Mouse (Mus musculus) hindbrain, embryonic 11.5 days (tissue): ENCODE measurements around the gene 1600002K03Rik. TPM values are rescaled to one million over a fixed set of nuclear protein-coding genes. Genes with fewer than 3 reads are reported as not detected.

Experiments
- ATAC-seq: fragments of 200-750 bp; cut with Nextera tagmentation; 2 replicates; pipeline ENCODE4 v1.8.0; 2017; ENCODE audit warnings: mild to moderate bottlenecking, moderate TSS enrichment, moderate library complexity; ENCODE audit not compliant: low FRiP score
- DNase-seq: peaks from one replicate; pipeline ENCODE4 v3.0.0-alpha.2; 2015; ENCODE audit warnings: low spot score
- H3K27ac ChIP-seq: fragments of 300-500 bp; sonication (generic); 2 replicates; pipeline ENCODE4 v1.5.1; 2014; ENCODE audit warnings: mild to moderate bottlenecking, low read depth, low read length
- H3K27me3 ChIP-seq: fragments of 300-500 bp; sonication (generic); 2 replicates; pipeline ENCODE4 v1.6.1; 2014; ENCODE audit warnings: mild to moderate bottlenecking, low read length, moderate library complexity, mixed read lengths; ENCODE audit not compliant: control insufficient read depth, insufficient read depth
- H3K36me3 ChIP-seq: fragments of 300-500 bp; sonication (generic); 2 replicates; pipeline ENCODE4 v1.6.1; 2014; ENCODE audit warnings: mild to moderate bottlenecking, low read length, moderate library complexity, mixed read lengths; ENCODE audit not compliant: control insufficient read depth, insufficient read depth
- H3K4me1 ChIP-seq: fragments of 300-500 bp; sonication (generic); replicated peaks from 2 replicates; pipeline ENCODE4 v1.6.1; 2014; ENCODE audit warnings: low read length, mixed read lengths; ENCODE audit not compliant: control insufficient read depth, insufficient read depth
- H3K4me2 ChIP-seq: fragments of 300-500 bp; sonication (generic); replicated peaks from 2 replicates; pipeline ENCODE4 v1.6.1; 2014; ENCODE audit warnings: mild to moderate bottlenecking, low read depth, low read length
- H3K4me3 ChIP-seq: fragments of 300-500 bp; sonication (generic); 2 replicates; pipeline ENCODE4 v1.5.1; 2014; ENCODE audit warnings: low read depth, low read length
- H3K9ac ChIP-seq: fragments of 300-500 bp; sonication (generic); 2 replicates; pipeline ENCODE4 v1.6.1; 2014; ENCODE audit warnings: low read depth, low read length
- H3K9me3 ChIP-seq: fragments of 300-500 bp; sonication (generic); 2 replicates; pipeline ENCODE4 v1.6.1; 2016; ENCODE audit warnings: low read length; ENCODE audit not compliant: control insufficient read depth
- WGBS: fragments of 180-500 bp; shearing (Covaris S2); extraction: QIAGEN DNeasy Blood & Tissue Kit; methylation state at CpG from one replicate; pipeline ENCODE4 v1.1.7; 2014; 5-methylcytosine and 5-hydroxymethylcytosine counted together
- polyA plus RNA-seq: library from polyadenylated mRNA; unstranded; fragments of >200 nt; fragmentation: Nextera tagmentation; extraction: Ambion mirVana; gene quantifications from 2 replicates; pipeline ENCODE4 v1.2.1, GENCODE M21; 2014

The 1600002K03Rik gene
- polyA plus RNA-seq, 1 experiment from 2014 or later = 7.6 TPM

GRCm38 (mm10) chr10:80179068-80180051 lies 6.6 kb downstream of the 1600002K03Rik start, which contains the start of gene Efna2:
Gene Efna2 (plus strand): TSS chr10:80179482.
- peaks cover 14% of the 10 kb centered on the region for H3K4me1 ChIP-seq
- DNase-seq (peak; percentile 84), ATAC-seq (peak; percentile 80)
- H3K4me2 ChIP-seq = peak within 1 kb of the TSS; percentile 90
- no peaks in the 10 kb centered on the region for H3K27me3 ChIP-seq
- peak within 1 kb of the TSS; percentile 84 for H3K27ac ChIP-seq
- H3K4me3 ChIP-seq = peak within 1 kb of the TSS; percentile 93
- H3K36me3 ChIP-seq = no peaks in the 10 kb centered on the region
- 2% methylated on average over 54 of the region's 106 CpGs for WGBS
- no peaks in the 10 kb centered on the region for H3K9me3 ChIP-seq
- peak within 1 kb of the TSS; percentile 99 for H3K9ac ChIP-seq

DNA sequence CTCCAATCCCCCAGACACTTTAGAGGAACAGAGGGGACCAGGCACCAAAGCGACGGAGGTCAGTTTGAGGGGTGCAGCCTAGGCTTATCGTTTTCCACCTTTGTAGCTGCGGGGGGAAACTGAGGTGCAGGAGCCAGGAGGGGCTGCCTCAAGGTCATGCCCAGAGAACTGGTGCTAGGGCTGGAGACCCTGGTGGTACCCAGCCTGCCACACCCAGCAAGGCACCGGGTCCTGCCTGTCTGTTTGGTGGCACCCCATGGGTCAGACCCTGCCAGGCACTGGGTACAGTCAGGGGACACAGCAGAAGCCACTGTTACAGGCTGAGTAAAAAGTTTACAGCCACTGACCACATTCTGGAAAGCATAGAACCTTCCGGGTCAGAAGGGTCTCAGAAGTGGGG lies 7.5 kb downstream of the 1600002K03Rik start:
- 51% methylated on average over 6 of the region's 6 CpGs for WGBS
- Histone ChIP-seq H3K9me3 (no peaks in the 10 kb centered on the region), H3K27ac (no peak overlapping the region), H3K27me3 (0 out of 2 replicates have a peak, but pooled peaks cover 2% of the 10 kb centered on the region), H3K4me1 (peaks cover 14% of the 10 kb centered on the region), H3K4me2 (peak overlapping the region; percentile 90), H3K9ac (peak overlapping the region; percentile 99), H3K36me3 (no peaks in the 10 kb centered on the region), H3K4me3 (peak overlapping the region; percentile 93)
- no peak for ATAC-seq
- DNase-seq = no peak

DNA sequence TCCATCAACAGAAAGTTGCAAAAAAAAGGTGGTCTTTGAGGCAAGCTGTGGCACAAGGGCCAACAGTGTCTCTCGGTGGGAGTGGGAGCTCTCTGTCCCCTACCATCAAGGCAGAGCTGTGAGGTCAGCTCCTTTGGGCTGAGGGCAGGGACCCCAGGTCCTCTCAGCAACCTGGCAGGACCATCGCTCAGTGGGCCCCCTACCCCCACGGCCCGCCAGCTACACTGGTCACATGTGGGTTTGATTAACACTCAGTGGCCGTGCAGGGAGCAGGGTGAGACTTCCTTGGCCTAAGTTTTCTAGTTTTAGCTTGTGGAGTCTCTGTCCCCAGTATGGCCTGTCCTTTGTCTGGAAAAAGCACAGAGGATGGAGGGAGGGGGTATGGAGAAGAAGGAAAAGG lies 8.1 kb downstream of the 1600002K03Rik start:
- Histone ChIP-seq H3K9me3 (no peaks in the 10 kb centered on the region), H3K4me3 (peak overlapping the region; percentile 93), H3K4me1 (peaks cover 14% of the 10 kb centered on the region), H3K36me3 (no peaks in the 10 kb centered on the region), H3K27ac (no peak overlapping the region), H3K4me2 (peak overlapping the region; percentile 90), H3K27me3 (0 out of 2 replicates have a peak, but pooled peaks cover 2% of the 10 kb centered on the region), H3K9ac (peak overlapping the region; percentile 99)
- WGBS = 50% methylated on average over 5 of the region's 5 CpGs
- DNase-seq = no peak
- no peak for ATAC-seq

DNA sequence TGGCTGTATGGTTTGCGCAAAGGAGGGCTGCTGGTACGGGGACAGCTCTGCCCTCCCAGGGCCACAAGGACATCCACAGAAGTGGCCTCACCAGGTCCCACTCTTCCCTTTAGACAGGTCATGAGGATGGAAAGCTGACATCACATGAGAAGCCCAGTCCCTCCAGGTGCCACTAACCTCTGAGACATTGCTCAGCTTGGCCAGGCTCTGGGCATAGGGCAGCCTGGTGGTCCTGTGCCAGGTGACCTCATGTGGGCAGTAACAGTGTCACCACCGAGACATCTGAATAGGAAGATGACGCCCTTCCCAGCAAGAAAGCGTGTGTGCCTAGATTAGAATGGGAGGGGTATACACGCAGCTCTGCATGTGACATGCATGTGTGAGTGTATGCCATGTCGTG lies 9.8 kb downstream of the 1600002K03Rik start:
- DNase-seq (no peak), ATAC-seq (no peak)
- no peak overlapping the region; the same call in 1 of the 2 replicates for H3K4me2 ChIP-seq
- 93% methylated on average over 7 of the region's 7 CpGs for WGBS
- no peaks in the 10 kb centered on the region for H3K9me3 ChIP-seq
- H3K9ac ChIP-seq = no peak overlapping the region
- no peak overlapping the region for H3K27ac ChIP-seq
- 0 out of 2 replicates have a peak, but pooled peaks cover 2% of the 10 kb centered on the region for H3K27me3 ChIP-seq
- H3K36me3 ChIP-seq = 0 out of 2 replicates have a peak, but pooled peaks cover 2% of the 10 kb centered on the region
- peaks cover 14% of the 10 kb centered on the region for H3K4me1 ChIP-seq
- no peak overlapping the region for H3K4me3 ChIP-seq

DNA sequence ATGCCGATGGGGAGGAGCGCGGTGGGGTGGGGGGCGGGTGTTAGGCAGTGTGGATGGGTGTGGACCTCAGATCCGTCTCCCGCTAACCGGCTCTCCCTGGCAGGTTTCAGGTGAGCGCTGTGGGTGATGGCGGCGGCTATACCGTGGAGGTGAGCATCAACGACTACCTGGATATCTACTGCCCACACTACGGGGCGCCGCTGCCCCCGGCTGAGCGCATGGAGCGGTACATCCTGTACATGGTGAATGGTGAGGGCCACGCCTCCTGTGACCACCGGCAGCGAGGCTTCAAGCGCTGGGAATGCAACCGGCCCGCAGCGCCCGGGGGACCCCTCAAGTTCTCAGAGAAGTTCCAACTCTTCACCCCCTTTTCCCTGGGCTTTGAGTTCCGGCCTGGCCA lies 13.9 kb downstream of the 1600002K03Rik start:
- Histone ChIP-seq H3K9ac (no peak overlapping the region), H3K4me2 (no peak overlapping the region), H3K4me3 (no peak overlapping the region), H3K36me3 (0 out of 2 replicates have a peak, but pooled peaks cover 4% of the 10 kb centered on the region), H3K27ac (no peak overlapping the region), H3K4me1 (peaks cover 10% of the 10 kb centered on the region), H3K27me3 (0 out of 2 replicates have a peak, but pooled peaks cover 2% of the 10 kb centered on the region), H3K9me3 (no peaks in the 10 kb centered on the region)
- DNase-seq (no peak), ATAC-seq (no peak)
- WGBS = 32% methylated on average over 27 of the region's 27 CpGs

DNA sequence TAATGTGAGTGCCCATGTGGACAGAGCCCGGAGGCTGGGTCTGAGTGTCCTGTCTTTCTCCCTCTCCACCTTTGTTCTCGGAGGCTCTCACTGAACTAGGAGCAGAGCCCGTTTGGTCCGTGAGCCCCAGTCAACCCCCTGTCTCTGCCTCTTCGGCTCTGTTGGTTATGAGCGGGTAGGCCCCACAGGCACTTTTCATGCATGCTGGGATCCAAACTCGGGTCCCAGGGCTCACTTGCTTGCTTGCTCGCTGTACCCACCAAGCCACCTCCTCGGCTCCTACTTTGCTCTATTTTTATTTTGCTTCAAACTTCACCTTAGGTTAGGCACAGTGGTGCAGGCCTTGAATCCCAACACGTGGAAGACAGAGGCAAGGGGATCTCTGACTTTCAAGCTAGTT lies 15.0 kb downstream of the 1600002K03Rik start:
- Histone ChIP-seq H3K9me3 (no peaks in the 10 kb centered on the region), H3K27ac (no peak overlapping the region), H3K9ac (no peak overlapping the region), H3K4me3 (no peak overlapping the region), H3K27me3 (peaks cover 4% of the 10 kb centered on the region; the same call in 1 of the 2 replicates), H3K4me2 (no peak overlapping the region), H3K36me3 (0 out of 2 replicates have a peak, but pooled peaks cover 4% of the 10 kb centered on the region), H3K4me1 (peaks cover 10% of the 10 kb centered on the region)
- ATAC-seq (no peak), DNase-seq (no peak)
- WGBS = 90% methylated on average over 10 of the region's 10 CpGs

DNA sequence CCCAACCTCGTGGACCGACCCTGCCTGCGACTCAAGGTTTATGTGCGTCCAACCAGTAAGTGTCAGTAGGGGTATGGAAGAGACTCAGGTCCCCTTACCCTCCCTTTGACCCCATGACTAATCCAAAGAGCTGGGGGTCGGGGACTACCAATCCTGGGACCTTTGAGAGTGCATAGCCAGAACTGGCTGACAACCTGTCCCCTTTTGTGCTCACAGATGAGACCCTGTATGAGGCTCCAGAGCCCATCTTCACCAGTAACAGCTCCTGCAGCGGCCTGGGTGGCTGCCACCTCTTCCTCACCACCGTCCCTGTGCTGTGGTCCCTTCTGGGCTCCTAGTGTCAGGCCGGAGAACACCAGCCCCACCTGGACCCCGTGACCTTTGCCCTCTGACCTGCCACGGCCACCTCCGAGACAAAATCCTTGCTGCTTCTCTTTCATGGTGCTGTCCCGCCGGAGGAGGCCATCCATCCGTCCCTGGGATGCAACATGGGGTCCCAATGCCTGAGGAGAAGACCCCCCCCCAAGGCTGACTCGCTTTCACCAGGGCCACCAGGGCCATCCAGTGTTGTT lies 15.8 kb downstream of the 1600002K03Rik start:
- Histone ChIP-seq H3K9ac (no peak overlapping the region), H3K27me3 (peaks cover 4% of the 10 kb centered on the region; the same call in 1 of the 2 replicates), H3K9me3 (no peaks in the 10 kb centered on the region), H3K4me3 (no peak overlapping the region), H3K36me3 (0 out of 2 replicates have a peak, but pooled peaks cover 4% of the 10 kb centered on the region), H3K4me2 (no peak overlapping the region), H3K4me1 (peaks cover 10% of the 10 kb centered on the region), H3K27ac (no peak overlapping the region)
- WGBS = 52% methylated on average over 15 of the region's 15 CpGs
- DNase-seq = no peak
- ATAC-seq = no peak

GRCm38 (mm10) chr10:80189999-80190398 lies 17.3 kb downstream of the 1600002K03Rik start:
- peak overlapping the region; percentile 79 for H3K9ac ChIP-seq
- H3K4me2 ChIP-seq = peak overlapping the region; percentile 72
- H3K36me3 ChIP-seq = 0 out of 2 replicates have a peak, but pooled peaks cover 4% of the 10 kb centered on the region
- ATAC-seq (peak; percentile 38; the same call in 1 of the 2 replicates), DNase-seq (peak; percentile 67)
- 4% methylated on average over 21 of the region's 21 CpGs for WGBS
- peak overlapping the region; percentile 41 for H3K4me3 ChIP-seq
- peak overlapping the region; percentile 86 for H3K27ac ChIP-seq
- no peaks in the 10 kb centered on the region for H3K9me3 ChIP-seq
- H3K27me3 ChIP-seq = peaks cover 2% of the 10 kb centered on the region; the same call in 1 of the 2 replicates
- peaks cover 10% of the 10 kb centered on the region for H3K4me1 ChIP-seq
